Mouse (Mus musculus) MEL (cell line): ENCODE results near the gene Foxp2. TPM values are rescaled to one million over a fixed set of nuclear protein-coding genes. Genes with fewer than 3 reads are reported as not detected.

Source experiments
- DNase-seq: peaks from one replicate; pipeline ENCODE4 v3.0.0; 2011; ENCODE audit warnings: low read depth, low spot score
- H3K27ac ChIP-seq: 2 replicates; pipeline ENCODE4 v1.5.1; 2012; ENCODE audit warnings: low read depth, mild to moderate bottlenecking, control low read depth, low read length, moderate library complexity; ENCODE audit not compliant: control insufficient read depth
- H3K27me3 ChIP-seq, 2 experiments: fragments of 150-350 bp in 1 of 2; sonication (generic) in 1 of 2; 2 replicates each; pipeline ENCODE4 v1.6.1; 2012; ENCODE audit warnings: low read length in 2 of 2, mild to moderate bottlenecking in 2 of 2, improper control_type of control experiment in 1 of 2, moderate library complexity in 1 of 2; ENCODE audit not compliant: insufficient read depth in 2 of 2, control insufficient read depth in 1 of 2
- H3K36me3 ChIP-seq, 2 experiments: 2 replicates each; pipeline ENCODE4 v1.6.1; 2012 to 2014; ENCODE audit warnings: low read length in 2 of 2, improper control_type of control experiment in 1 of 2, inconsistent platforms in 1 of 2, mild to moderate bottlenecking in 1 of 2; ENCODE audit not compliant: insufficient read depth in 2 of 2, control insufficient read depth in 1 of 2
- H3K4me1 ChIP-seq, 2 experiments: fragments of 150-350 bp in 1 of 2; sonication (generic) in 1 of 2; 2 replicates each; pipeline ENCODE4 v1.6.1; 2012; ENCODE audit warnings: low read length in 2 of 2, improper control_type of control experiment in 1 of 2, mild to moderate bottlenecking in 1 of 2; ENCODE audit not compliant: insufficient read depth in 2 of 2, control insufficient read depth in 1 of 2
- H3K4me3 ChIP-seq, 2 experiments: fragments of 150-350 bp in 1 of 2; sonication (generic) in 1 of 2; 2 replicates each; pipeline ENCODE4 v1.5.1; 2012; ENCODE audit warnings: low read depth in 2 of 2, low read length in 2 of 2, mild to moderate bottlenecking in 2 of 2, moderate library complexity in 2 of 2, control low read depth in 1 of 2, improper control_type of control experiment in 1 of 2; ENCODE audit not compliant: control insufficient read depth in 1 of 2, insufficient read depth in 1 of 2
- H3K79me2 ChIP-seq: 2 replicates; pipeline ENCODE4 v1.6.1; 2012; ENCODE audit warnings: mild to moderate bottlenecking, low read length, moderate library complexity; ENCODE audit not compliant: control insufficient read depth, poor library complexity, insufficient read depth
- H3K9ac ChIP-seq: 2 replicates; pipeline ENCODE4 v1.6.1; 2012; ENCODE audit warnings: low read depth, mild to moderate bottlenecking, control low read depth, low read length, moderate library complexity; ENCODE audit not compliant: control insufficient read depth, poor library complexity, severe bottlenecking
- H3K9me3 ChIP-seq: fragments of 150-350 bp; sonication (generic); replicated peaks from 2 replicates; pipeline ENCODE4 v1.6.1; 2012; ENCODE audit warnings: mild to moderate bottlenecking, low read length, improper control_type of control experiment, moderate library complexity; ENCODE audit not compliant: insufficient read depth
- BHLHE40 ChIP-seq: IDR thresholded peaks from 2 replicates; pipeline ENCODE4 v1.6.1; 2012; ENCODE audit warnings: low read depth, mild to moderate bottlenecking, inconsistent platforms, low read length, improper control_type of control experiment, borderline replicate concordance
- CHD1 ChIP-seq: IDR thresholded peaks from 2 replicates; pipeline ENCODE4 v1.6.1; 2012; ENCODE audit warnings: low read depth, mild to moderate bottlenecking, inconsistent platforms, low read length, improper control_type of control experiment
- CHD2 ChIP-seq: IDR thresholded peaks from 2 replicates; pipeline ENCODE4 v1.6.1; 2011; ENCODE audit warnings: low read length, improper control_type of control experiment
- CTCF ChIP-seq, 3 experiments: IDR thresholded peaks in 2 of 3; conservative IDR thresholded peaks in 1 of 3; 2 replicates each; pipeline ENCODE4 v1.5.1; 2011 to 2012; ENCODE audit warnings: low read length in 3 of 3, low read depth in 2 of 3, mild to moderate bottlenecking in 2 of 3, improper control_type of control experiment in 1 of 3, inconsistent platforms in 1 of 3, mixed read lengths in 1 of 3, moderate library complexity in 1 of 3; ENCODE audit not compliant: control insufficient read depth in 1 of 3, insufficient read depth in 1 of 3, poor library complexity in 1 of 3, severe bottlenecking in 1 of 3
- E2F4 ChIP-seq: IDR thresholded peaks from 2 replicates; pipeline ENCODE4 v1.6.1; 2011; ENCODE audit warnings: low read depth, low read length, improper control_type of control experiment, borderline replicate concordance
- EP300 ChIP-seq, 2 experiments: IDR thresholded peaks; 2 replicates each; pipeline ENCODE4 v1.6.1; 2011; ENCODE audit warnings: improper control_type of control experiment in 2 of 2, low read length in 2 of 2, low read depth in 1 of 2, mild to moderate bottlenecking in 1 of 2
- ETS1 ChIP-seq: IDR thresholded peaks from 2 replicates; pipeline ENCODE4 v1.6.1; 2012; ENCODE audit warnings: low read depth, mild to moderate bottlenecking, inconsistent platforms, low read length, improper control_type of control experiment, moderate library complexity
- GATA1 ChIP-seq: IDR thresholded peaks from 2 replicates; pipeline ENCODE4 v1.6.1; 2011; ENCODE audit warnings: low read depth, low read length, improper control_type of control experiment
- HCFC1 ChIP-seq: IDR thresholded peaks from 2 replicates; pipeline ENCODE4 v1.6.1; 2012; ENCODE audit warnings: low read depth, mild to moderate bottlenecking, inconsistent platforms, low read length, improper control_type of control experiment, moderate library complexity
- JUND ChIP-seq: IDR thresholded peaks from 2 replicates; pipeline ENCODE4 v1.6.1; 2011; ENCODE audit warnings: low read depth, mild to moderate bottlenecking, improper control_type of control experiment, low read length
- KAT2A ChIP-seq: conservative IDR thresholded peaks from 2 replicates; pipeline ENCODE4 v1.6.1; 2012; ENCODE audit warnings: low read depth, low read length, improper control_type of control experiment, inconsistent platforms
- MAFK ChIP-seq: IDR thresholded peaks from 2 replicates; pipeline ENCODE4 v1.6.1; 2011; ENCODE audit warnings: low read depth, mild to moderate bottlenecking, low read length, improper control_type of control experiment, borderline replicate concordance
- MAX ChIP-seq: IDR thresholded peaks from 2 replicates; pipeline ENCODE4 v1.6.1; 2011; ENCODE audit warnings: low read length, improper control_type of control experiment
- MEF2A ChIP-seq: IDR thresholded peaks from 2 replicates; pipeline ENCODE4 v1.6.1; 2014; ENCODE audit warnings: low read depth, mild to moderate bottlenecking, inconsistent platforms, low read length, improper control_type of control experiment; ENCODE audit not compliant: poor library complexity, insufficient replicate concordance, severe bottlenecking; ENCODE audit errors: extremely low read depth
- MXI1 ChIP-seq: IDR thresholded peaks from 2 replicates; pipeline ENCODE4 v1.6.1; 2011; ENCODE audit warnings: mild to moderate bottlenecking, low read depth, low read length, improper control_type of control experiment
- MYC ChIP-seq: IDR thresholded peaks from 2 replicates; pipeline ENCODE4 v1.6.1; 2011; ENCODE audit warnings: low read depth, mild to moderate bottlenecking, low read length, improper control_type of control experiment, moderate library complexity
- NELFE ChIP-seq: IDR thresholded peaks from 2 replicates; pipeline ENCODE4 v1.6.1; 2011; ENCODE audit warnings: low read depth, low read length, improper control_type of control experiment
- TCF12 ChIP-seq: IDR thresholded peaks from 2 replicates; pipeline ENCODE4 v1.6.1; 2014; ENCODE audit warnings: low read depth, mild to moderate bottlenecking, inconsistent platforms, low read length, improper control_type of control experiment, moderate library complexity
- UBTF ChIP-seq: IDR thresholded peaks from 2 replicates; pipeline ENCODE4 v1.6.1; 2012; ENCODE audit warnings: low read depth, mild to moderate bottlenecking, inconsistent platforms, low read length, improper control_type of control experiment, moderate library complexity, borderline replicate concordance; ENCODE audit not compliant: insufficient read depth
- USF1 ChIP-seq: IDR thresholded peaks from 2 replicates; pipeline ENCODE4 v1.6.1; 2014; ENCODE audit warnings: low read depth, mild to moderate bottlenecking, inconsistent platforms, low read length, improper control_type of control experiment, moderate library complexity
- USF2 ChIP-seq, 2 experiments: IDR thresholded peaks; 2 replicates each; pipeline ENCODE4 v1.6.1; 2011 to 2012; ENCODE audit warnings: improper control_type of control experiment in 2 of 2, low read length in 2 of 2, borderline replicate concordance in 1 of 2, inconsistent platforms in 1 of 2, low read depth in 1 of 2, mild to moderate bottlenecking in 1 of 2; ENCODE audit not compliant: insufficient read depth in 1 of 2
- ZC3H11A ChIP-seq: IDR thresholded peaks from 2 replicates; pipeline ENCODE4 v1.6.1; 2012; ENCODE audit warnings: low read depth, mild to moderate bottlenecking, inconsistent platforms, low read length, improper control_type of control experiment
- polyA plus RNA-seq, 2 experiments: library from polyadenylated mRNA; stranded (reverse) in 1 of 2; unstranded in 1 of 2; fragments of >175 nt in 1 of 2; fragments of >200 nt in 1 of 2; gene quantifications; 2 replicates each; pipeline versions ENCODE4 v1.2.1 to v1.2.4; 2012; ENCODE audit warnings: low replicate concordance in 2 of 2, low read depth in 1 of 2; ENCODE audit not compliant: insufficient read length in 2 of 2, insufficient read depth in 1 of 2, missing spikeins in 1 of 2
- total RNA-seq: library from RNA; depleted of rRNA; stranded (reverse); fragments of 300-350 nt; gene quantifications from 2 replicates; pipeline ENCODE4 v1.2.3, GENCODE M21; 2012

Gene Foxp2
- total and polyA plus RNA-seq, 3 experiments, result not detected

GRCm38 (mm10) chr6:15028488-15028887, 127.3 kb downstream of the Foxp2 start:
- peak; percentile 1 for DNase-seq
- H3K9me3 ChIP-seq, result no peaks in the 10 kb centered on the region
- no peak overlapping the region for H3K27ac ChIP-seq
- no peak overlapping the region for H3K9ac ChIP-seq
- H3K4me1 ChIP-seq, result no peaks in the 10 kb centered on the region
- no peak overlapping the region for H3K4me3 ChIP-seq
- TF ChIP-seq CHD1 (no peak), ZC3H11A (no peak), NELFE (no peak), E2F4 (no peak)
- TF ChIP-seq, all 39 proteins: peak for 0
- Histone ChIP-seq H3K36me3 (no peaks in the 10 kb centered on the region), H3K79me2 (no peaks in the 10 kb centered on the region), H3K27me3 (no peaks in the 10 kb centered on the region)

DNA sequence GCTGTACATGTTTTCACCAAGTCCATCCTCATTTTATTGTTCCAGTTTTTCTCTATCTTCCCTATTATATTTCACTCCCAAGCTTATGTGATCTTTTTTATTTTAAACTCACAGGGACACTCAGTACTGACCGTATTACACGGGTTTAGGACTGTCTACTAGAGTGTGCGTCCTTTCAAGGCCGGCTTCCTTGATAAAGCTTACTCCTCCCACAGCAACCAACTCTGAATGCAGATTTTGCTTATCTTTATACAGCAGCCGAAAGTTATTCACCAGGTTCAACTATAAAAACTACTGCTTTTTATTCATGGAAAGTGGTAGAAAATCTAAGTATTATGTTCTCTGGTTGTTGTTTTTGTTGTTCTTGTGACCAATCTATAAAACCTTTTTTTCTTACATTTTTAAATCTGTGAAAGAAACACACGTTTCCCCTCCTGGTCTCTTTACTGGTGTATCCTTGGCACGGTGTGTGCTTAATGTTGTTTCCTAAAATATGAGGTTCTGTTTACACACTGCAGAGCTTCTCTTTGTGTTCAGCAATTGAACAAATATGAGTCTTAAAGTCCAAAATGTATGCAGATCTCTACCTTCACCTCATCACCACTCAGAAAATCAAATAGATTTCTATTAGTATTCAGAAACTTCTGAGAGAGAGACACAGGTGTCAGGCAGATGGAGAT, 128.4 kb downstream of the Foxp2 start:
- Histone ChIP-seq H3K9ac (no peak overlapping the region), H3K27me3 (no peaks in the 10 kb centered on the region), H3K27ac (no peak overlapping the region)
- TF ChIP-seq EP300 (IDR thresholded peaks at IDR 0.05; ENCODE audit: low read depth in 1 of 2, low read length in 2 of 2), result peak in 1 of 2 experiments; percentile 23; a peak in 2 of 4 replicates
- no peak for TF ChIP-seq E2F4
- no peak for TF ChIP-seq MXI1
- no peak for TF ChIP-seq KAT2A
- TF ChIP-seq CHD2, result no peak
- no peak for TF ChIP-seq USF2 (IDR thresholded peaks at IDR 0.05; ENCODE audit: borderline replicate concordance in 1 of 2, insufficient read depth in 1 of 2, low read depth in 1 of 2, low read length in 2 of 2)
- TF ChIP-seq NELFE, result no peak
- TF ChIP-seq ETS1, result no peak
- TF ChIP-seq BHLHE40, result no peak
- TF ChIP-seq JUND, result no peak
- TF ChIP-seq MAX, result no peak
- no peak for TF ChIP-seq CTCF (IDR thresholded peaks at IDR 0.05 in 2 of 3, conservative IDR thresholded peaks at IDR 0.05 in 1 of 3; ENCODE audit: control insufficient read depth in 1 of 3, insufficient read depth in 1 of 3, low read depth in 2 of 3, low read length in 3 of 3, poor library complexity in 1 of 3, severe bottlenecking in 1 of 3)
- TF ChIP-seq HCFC1, result no peak
- TF ChIP-seq UBTF, result no peak
- TF ChIP-seq USF1, result no peak
- TF ChIP-seq MYC, result no peak
- TF ChIP-seq MEF2A, result no peak
- TF ChIP-seq TCF12, result peak; percentile 20; the same call in 1 of the 2 replicates
- TF ChIP-seq MAFK, result no peak
- TF ChIP-seq GATA1, result peak; percentile 42; the same call in 1 of the 2 replicates
- TF ChIP-seq, all 39 proteins: peak for 3
- H3K36me3 ChIP-seq, result no peaks in the 10 kb centered on the region
- H3K79me2 ChIP-seq, result no peaks in the 10 kb centered on the region
- no peaks in the 10 kb centered on the region for H3K9me3 ChIP-seq
- no peaks in the 10 kb centered on the region for H3K4me1 ChIP-seq
- peak; percentile 39 for DNase-seq
- H3K4me3 ChIP-seq, result no peak overlapping the region
